8 mouse cellular contexts compared by ENCODE assay signal in the genomic region with DNA sequence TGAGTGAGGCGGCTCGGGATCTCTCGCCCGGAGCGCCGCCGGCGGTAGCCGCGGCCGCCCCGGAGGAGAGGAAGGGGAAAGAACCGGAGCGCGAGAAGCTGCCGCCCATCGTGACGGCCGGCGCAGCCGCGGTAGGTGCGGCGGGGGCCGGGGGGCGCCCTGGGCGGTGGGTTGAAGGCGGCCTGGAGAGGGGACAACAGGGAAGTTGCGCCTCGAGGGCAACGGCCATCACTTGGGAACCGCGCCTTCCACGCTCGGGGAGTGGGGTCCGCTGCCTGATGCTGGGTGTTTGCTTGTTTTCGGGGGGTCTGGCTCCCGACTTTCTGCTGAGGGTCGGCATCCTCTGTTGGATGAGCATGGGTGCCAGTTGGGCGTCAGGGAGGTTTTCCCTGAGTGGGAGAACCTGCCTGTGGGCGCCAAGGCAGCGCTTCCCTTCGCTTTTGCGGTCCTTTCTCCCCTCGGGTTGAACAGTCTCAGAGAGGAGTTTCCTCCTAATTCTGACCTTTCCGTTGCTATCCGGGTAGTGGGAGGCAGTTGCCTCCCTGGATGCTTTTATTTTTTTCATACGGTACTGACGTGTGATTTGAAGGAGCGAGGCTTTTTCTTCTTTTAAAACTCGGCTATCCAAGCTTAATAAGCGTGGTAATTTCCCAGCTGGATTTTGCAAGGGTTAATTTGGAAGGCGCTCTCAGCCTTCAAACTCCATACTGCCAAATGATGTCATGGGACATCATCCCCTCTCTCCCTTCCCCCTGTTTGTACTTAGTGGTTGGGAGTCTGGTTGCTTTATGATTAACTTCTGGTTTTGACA. TPM values are rescaled to one million over a fixed set of nuclear protein-coding genes. Genes with fewer than 3 reads are reported as not detected.
DNase-seq lines count a peak whose midpoint lies in the region; ATAC-seq and TF ChIP-seq lines count a peak whose summit lies in the region.

No protein-coding gene starts in this region.

- ATAC-seq in limb, embryonic 14.5 days (ENCODE audit: low FRiP score, low read depth), result peak; percentile 62
- ATAC-seq in neural tube, embryonic 11.5 days (ENCODE audit: insufficient read depth, low FRiP score, low TSS enrichment), result peak; percentile 72

- peak; percentile 34 for DNase-seq in ovary, postnatal 14 days (ENCODE audit: low spot score)
- no peak for DNase-seq in ovary, adult 18-20 months (ENCODE audit: low spot score)
- DNase-seq in adipocyte (ENCODE audit: low spot score), result peak; percentile 38
- peak; percentile 74 for DNase-seq in forebrain, embryonic 10.5 days (ENCODE audit: extremely low spot score, low spot score)
- peak; percentile 9 for DNase-seq in heart, postnatal 25 days (ENCODE audit: low spot score)
- DNase-seq in limb, embryonic 14.5 days (ENCODE audit: low spot score), result peak; percentile 27
- peak; percentile 77 for DNase-seq in neural tube, embryonic 11.5 days (ENCODE audit: low spot score)
- DNase-seq in Muller cell, postnatal 12 days (ENCODE audit: inconsistent ontology term), result no peak

- WGBS in forebrain, embryonic 10.5 days, result under 1% methylated on average over 53 of the region's 53 CpGs
- WGBS in limb, embryonic 14.5 days, result 0% methylated on average over 47 of the region's 53 CpGs
- WGBS in neural tube, embryonic 11.5 days, result under 1% methylated on average over 47 of the region's 53 CpGs

- peaks cover 39% of the 10 kb centered on the region for H3K27me3 ChIP-seq in forebrain, embryonic 10.5 days (ENCODE audit: poor library complexity, severe bottlenecking)
- H3K27me3 ChIP-seq in limb, embryonic 14.5 days (ENCODE audit: control insufficient read depth, insufficient read depth, low read length), result 0 out of 2 replicates have a peak, but pooled peaks cover 4% of the 10 kb centered on the region
- H3K27me3 ChIP-seq in neural tube, embryonic 11.5 days (ENCODE audit: control insufficient read depth, insufficient read depth, low read length), result peaks cover 6% of the 10 kb centered on the region; the same call in 1 of the 2 replicates

- peak overlapping the region; percentile 57 for H3K4me2 ChIP-seq in limb, embryonic 14.5 days (replicated peaks; ENCODE audit: low read depth, low read length, severe bottlenecking)
- H3K4me2 ChIP-seq in neural tube, embryonic 11.5 days (ENCODE audit: low read depth), result peak overlapping the region; percentile 91

- H3K4me1 ChIP-seq in forebrain, embryonic 10.5 days, result peaks cover 22% of the 10 kb centered on the region
- peaks cover 3% of the 10 kb centered on the region; the same call in 1 of the 2 replicates for H3K4me1 ChIP-seq in limb, embryonic 14.5 days (ENCODE audit: control insufficient read depth, insufficient read depth, low read length)
- H3K4me1 ChIP-seq in neural tube, embryonic 11.5 days (ENCODE audit: control insufficient read depth, insufficient read depth, low read length), result no peaks in the 10 kb centered on the region

- peak overlapping the region; percentile 93 for H3K27ac ChIP-seq in forebrain, embryonic 10.5 days
- peak overlapping the region; percentile 77 for H3K27ac ChIP-seq in limb, embryonic 14.5 days (replicated peaks; ENCODE audit: low read depth, low read length)
- peak overlapping the region; percentile 78 for H3K27ac ChIP-seq in neural tube, embryonic 11.5 days (ENCODE audit: low read depth, low read length)

- intact Hi-C loops in heart, postnatal 25 days (cut with DNase I), result loop anchor here (2.0 to 10.0 kb wide), 3 partner anchors 16 to 440 kb away; no protein-coding TSS in a partner anchor

- no peak for TF ChIP-seq POLR2A in limb, embryonic 14.5 days (IDR thresholded peaks at IDR 0.05; ENCODE audit: borderline replicate concordance, extremely low read depth, insufficient read depth, insufficient read length)

- no peaks in the 10 kb centered on the region for H3K36me3 ChIP-seq in forebrain, embryonic 10.5 days (replicated peaks)
- no peaks in the 10 kb centered on the region for H3K36me3 ChIP-seq in limb, embryonic 14.5 days (ENCODE audit: control insufficient read depth, insufficient read depth, low read length)
- H3K36me3 ChIP-seq in neural tube, embryonic 11.5 days (ENCODE audit: control insufficient read depth, insufficient read depth, low read length), result no peaks in the 10 kb centered on the region

- no peaks in the 10 kb centered on the region for H3K9me3 ChIP-seq in forebrain, embryonic 10.5 days
- H3K9me3 ChIP-seq in limb, embryonic 14.5 days (ENCODE audit: control insufficient read depth, low read length), result no peaks in the 10 kb centered on the region
- H3K9me3 ChIP-seq in neural tube, embryonic 11.5 days (ENCODE audit: control insufficient read depth, low read length), result no peaks in the 10 kb centered on the region

- peak overlapping the region; percentile 83 for H3K4me3 ChIP-seq in forebrain, embryonic 10.5 days
- H3K4me3 ChIP-seq in limb, embryonic 14.5 days (replicated peaks; ENCODE audit: low read length), result peak overlapping the region; percentile 78
- peak overlapping the region; percentile 52 for H3K4me3 ChIP-seq in neural tube, embryonic 11.5 days (ENCODE audit: low read depth, low read length)

- H3K9ac ChIP-seq in limb, embryonic 14.5 days (ENCODE audit: low read depth, low read length, severe bottlenecking), result peak overlapping the region; percentile 89
- peak overlapping the region; percentile 82 for H3K9ac ChIP-seq in neural tube, embryonic 11.5 days (ENCODE audit: low read length)

RNA-seq across cellular contexts. Expression of gene Hectd2, which starts 0.6 kb away (rescaled TPM):
- polyA plus RNA-seq in forebrain, embryonic 10.5 days (2016; fragmentation: Nextera tagmentation; extraction: Ambion mirVana), result 2.2 TPM in 2 replicates
- 1 to 10 TPM; 1.6 to 1.8 TPM for total RNA-seq in heart, postnatal 25 days (2021)
- polyA plus RNA-seq in limb, embryonic 14.5 days (2012; rRNA removed), result 6.7 and 6.9 TPM in 2 replicates
- 3.9 and 4.3 TPM in 2 replicates for polyA plus RNA-seq in limb, embryonic 14.5 days (2014; fragmentation: Nextera tagmentation; extraction: Ambion mirVana)
- 5.7 and 7.0 TPM in 2 replicates for polyA plus RNA-seq in neural tube, embryonic 11.5 days (2014; fragmentation: Nextera tagmentation; extraction: Ambion mirVana)

Comparison
In these comparisons a context has a peak if more than half of its experiments do, and no peak if none do; other contexts are left out.
1. DNase-seq: peak in ovary, postnatal 14 days (single experiment), adipocyte (single experiment), forebrain, embryonic 10.5 days (single experiment), heart, postnatal 25 days (single experiment), limb, embryonic 14.5 days (single experiment) and neural tube, embryonic 11.5 days (single experiment); none in ovary, adult 18-20 months (single experiment) and Muller cell, postnatal 12 days (single experiment).
2. Peak in every context shown above with its lines, with median percentiles within 50 percentile points of each other: H3K27ac ChIP-seq and H3K4me3 ChIP-seq.